Mouse (Mus musculus) testis, adult 2 months (tissue): ENCODE data around the gene Asap3.

Source experiments
- CTCF ChIP-seq: fragments of 200-500 bp; IDR thresholded peaks from 2 replicates; pipeline ENCODE4 v1.5.1; 2012; ENCODE audit warnings: low read depth, mild to moderate bottlenecking, inconsistent platforms, low read length, moderate library complexity; ENCODE audit not compliant: control insufficient read depth, insufficient read depth, insufficient replicate concordance
- POLR2A ChIP-seq: fragments of 200-500 bp; IDR thresholded peaks from 2 replicates; pipeline ENCODE4 v1.6.1; 2012; ENCODE audit warnings: low read depth, mild to moderate bottlenecking, inconsistent platforms, low read length, moderate library complexity; ENCODE audit not compliant: control insufficient read depth

DNA sequence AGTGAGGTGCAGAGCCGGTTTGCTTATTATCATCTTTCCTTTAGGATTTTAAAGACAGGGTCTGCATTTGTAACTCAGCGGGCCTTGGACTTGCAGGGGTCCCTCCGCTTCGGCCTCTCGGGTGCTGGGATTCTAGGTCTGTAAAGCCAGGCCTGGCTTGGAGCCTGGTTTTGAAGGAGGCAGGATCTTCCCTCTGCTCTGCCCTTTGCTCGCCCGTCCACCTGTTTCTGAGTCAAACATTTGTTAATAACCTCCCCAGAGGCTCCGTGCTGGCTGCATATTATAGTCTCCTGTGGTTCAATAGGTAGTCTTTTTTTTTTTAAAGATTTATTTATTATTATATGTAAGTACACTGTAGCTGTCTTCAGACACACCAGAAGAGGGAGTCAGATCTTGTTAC lies 9.4 kb downstream of the Asap3 start:
- TF ChIP-seq CTCF, result no peak
- no peak for TF ChIP-seq POLR2A
